Mouse (Mus musculus) cortical plate, adult 2 months (tissue): ENCODE measurements around the gene Gm16442.
"Not testable (repeated sequence)": the region's sequence is repeated elsewhere in the genome, so short reads cannot be mapped to it uniquely, and the experiment has no call there.

Source experiments
- CTCF ChIP-seq: fragments of 200-500 bp; IDR thresholded peaks from 2 replicates; pipeline ENCODE4 v1.5.1; 2011; ENCODE audit warnings: mild to moderate bottlenecking, control low read depth, low read length; ENCODE audit not compliant: insufficient read depth; ENCODE audit errors: extremely low read depth
- POLR2A ChIP-seq: fragments of 200-500 bp; IDR thresholded peaks from 2 replicates; pipeline ENCODE4 v1.6.1; 2011; ENCODE audit warnings: mild to moderate bottlenecking, low read length, control low read depth; ENCODE audit not compliant: insufficient read depth; ENCODE audit errors: extremely low read depth

GRCm38 (mm10) chr7:20122479-20122878 is at the start of gene Gm16442:
- TF ChIP-seq CTCF, POLR2A: not testable (repeated sequence)
